Mouse (Mus musculus): ENCODE data around the gene Fam180a. TPM values are rescaled to one million over a fixed set of nuclear protein-coding genes. Genes with fewer than 3 reads are reported as not detected.

Gene Fam180a
- polyA plus RNA-seq, 1 experiment from 2014 or later, result 0.10 TPM

DNA sequence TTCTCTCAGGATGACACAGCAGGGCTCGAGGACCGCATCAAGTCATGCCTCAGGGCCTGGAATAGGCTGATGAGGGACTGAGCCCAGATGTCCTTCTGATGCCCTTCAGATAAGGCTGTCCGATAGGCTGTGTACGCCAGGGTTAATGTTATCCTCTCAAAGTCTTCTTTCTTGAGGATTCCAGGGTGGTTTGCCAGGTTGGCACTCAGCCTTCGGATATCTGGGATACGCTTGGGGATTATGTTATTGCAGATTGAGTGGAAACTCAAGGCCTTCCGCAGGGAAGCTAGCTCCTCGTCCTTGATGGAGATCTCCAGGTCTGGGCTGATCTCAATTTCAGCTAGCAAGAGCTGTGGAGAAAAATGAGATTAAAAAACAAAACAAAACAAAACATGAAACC is 12.4 kb downstream of the Fam180a start:
- no peak for ATAC-seq (ENCODE audit: insufficient number of reproducible peaks, low FRiP score)
- peaks cover 11% of the 10 kb centered on the region; the same call in 1 of the 2 replicates for H3K4me1 ChIP-seq (replicated peaks)
- no peak overlapping the region for H3K9ac ChIP-seq
- no peaks in the 10 kb centered on the region for H3K27me3 ChIP-seq (replicated peaks)
- no peak overlapping the region for H3K4me2 ChIP-seq
- no peak overlapping the region for H3K27ac ChIP-seq (ENCODE audit: poor library complexity, severe bottlenecking)
- no peak overlapping the region for H3K4me3 ChIP-seq
- no peaks in the 10 kb centered on the region for H3K36me3 ChIP-seq
- WGBS, result 85% methylated on average over 8 of the region's 8 CpGs
- no peaks in the 10 kb centered on the region for H3K9me3 ChIP-seq (replicated peaks)

DNA sequence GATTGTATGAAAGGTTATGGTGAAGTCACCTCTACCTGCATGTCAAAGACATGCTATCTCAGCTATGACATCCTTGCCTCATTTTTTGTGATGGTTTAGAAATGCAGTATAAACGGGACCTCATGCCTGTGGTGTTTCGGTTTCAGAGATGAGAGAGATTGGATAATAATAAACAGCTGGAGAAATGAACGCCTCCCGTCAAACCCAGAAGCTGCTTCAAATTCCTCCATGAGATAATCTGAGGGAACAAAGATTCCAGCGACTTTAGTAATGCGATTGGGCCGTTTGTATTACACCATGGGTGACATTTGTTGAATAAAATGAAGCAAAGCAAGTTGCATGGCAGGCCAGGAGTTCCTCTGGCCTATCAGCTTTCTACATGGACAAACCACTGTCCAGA is 16.5 kb downstream of the Fam180a start:
- 42% methylated on average over 7 of the region's 7 CpGs for WGBS
- Histone ChIP-seq H3K9ac (no peak overlapping the region), H3K36me3 (no peaks in the 10 kb centered on the region), H3K4me1 (replicated peaks) (peaks cover 14% of the 10 kb centered on the region; the same call in 1 of the 2 replicates), H3K27me3 (replicated peaks) (no peaks in the 10 kb centered on the region), H3K9me3 (replicated peaks) (no peaks in the 10 kb centered on the region), H3K4me2 (no peak overlapping the region), H3K4me3 (no peak overlapping the region), H3K27ac (ENCODE audit: poor library complexity, severe bottlenecking) (no peak overlapping the region)
- no peak for ATAC-seq (ENCODE audit: insufficient number of reproducible peaks, low FRiP score)

DNA sequence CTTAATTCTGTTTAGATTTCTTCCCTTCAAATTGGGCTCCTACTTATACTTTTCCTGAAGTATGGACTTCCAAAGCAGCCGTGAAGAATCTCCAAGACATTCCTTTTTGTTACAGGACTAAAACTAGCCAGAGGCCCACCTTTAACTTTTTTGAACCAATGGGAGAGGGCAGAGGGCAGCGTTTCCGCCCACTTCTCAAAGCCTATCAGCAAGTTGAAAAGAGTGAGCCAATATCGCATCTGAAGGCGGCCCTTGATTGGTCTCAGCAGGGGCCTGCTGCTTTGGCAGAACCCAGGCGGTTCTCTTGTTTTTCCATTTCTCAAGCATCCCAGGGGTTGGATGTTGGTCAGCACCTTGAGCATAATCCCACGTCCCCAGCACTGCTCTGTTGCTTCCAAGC is 17.9 kb downstream of the Fam180a start, which contains the start of gene Slc13a4:
TSS of gene Slc13a4 (minus strand) at position 95 of the 400 bp plus-strand sequence.
- Histone ChIP-seq H3K9ac (no peak within 1 kb of the TSS), H3K4me1 (replicated peaks) (peaks cover 14% of the 10 kb centered on the region; the same call in 1 of the 2 replicates), H3K36me3 (no peaks in the 10 kb centered on the region), H3K27ac (ENCODE audit: poor library complexity, severe bottlenecking) (no peak within 1 kb of the TSS), H3K9me3 (replicated peaks) (no peaks in the 10 kb centered on the region), H3K27me3 (replicated peaks) (no peaks in the 10 kb centered on the region), H3K4me3 (no peak within 1 kb of the TSS), H3K4me2 (no peak within 1 kb of the TSS)
- no peak for ATAC-seq (ENCODE audit: insufficient number of reproducible peaks, low FRiP score)
- WGBS, result 25% methylated on average over 7 of the region's 7 CpGs

DNA sequence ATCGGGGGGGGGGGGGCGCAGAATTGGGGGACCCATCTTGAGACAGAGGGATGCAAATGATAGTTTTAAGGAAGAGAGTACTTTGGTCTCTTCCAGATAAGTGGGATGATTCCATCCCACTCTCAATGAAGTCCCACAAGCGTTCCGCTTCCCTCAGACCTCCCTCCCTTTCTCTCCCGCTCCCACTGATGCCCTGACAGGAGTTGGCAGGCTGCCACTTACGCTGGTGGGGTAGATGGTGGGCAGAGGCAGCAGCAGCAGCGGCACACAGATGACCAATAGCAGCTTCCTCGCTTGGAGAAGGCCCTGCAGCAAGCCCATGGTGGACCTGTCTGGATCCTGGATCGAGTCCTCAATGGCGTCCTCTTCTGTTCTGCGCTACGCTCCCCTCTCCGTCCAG is 18.8 kb downstream of the Fam180a start:
- ATAC-seq (ENCODE audit: insufficient number of reproducible peaks, low FRiP score), result no peak
- Histone ChIP-seq H3K4me3 (no peak overlapping the region), H3K9me3 (replicated peaks) (no peaks in the 10 kb centered on the region), H3K36me3 (no peaks in the 10 kb centered on the region), H3K9ac (no peak overlapping the region), H3K4me1 (replicated peaks) (peaks cover 14% of the 10 kb centered on the region; the same call in 1 of the 2 replicates), H3K27me3 (replicated peaks) (no peaks in the 10 kb centered on the region), H3K4me2 (no peak overlapping the region), H3K27ac (ENCODE audit: poor library complexity, severe bottlenecking) (no peak overlapping the region)
- 60% methylated on average over 13 of the region's 13 CpGs for WGBS

DNA sequence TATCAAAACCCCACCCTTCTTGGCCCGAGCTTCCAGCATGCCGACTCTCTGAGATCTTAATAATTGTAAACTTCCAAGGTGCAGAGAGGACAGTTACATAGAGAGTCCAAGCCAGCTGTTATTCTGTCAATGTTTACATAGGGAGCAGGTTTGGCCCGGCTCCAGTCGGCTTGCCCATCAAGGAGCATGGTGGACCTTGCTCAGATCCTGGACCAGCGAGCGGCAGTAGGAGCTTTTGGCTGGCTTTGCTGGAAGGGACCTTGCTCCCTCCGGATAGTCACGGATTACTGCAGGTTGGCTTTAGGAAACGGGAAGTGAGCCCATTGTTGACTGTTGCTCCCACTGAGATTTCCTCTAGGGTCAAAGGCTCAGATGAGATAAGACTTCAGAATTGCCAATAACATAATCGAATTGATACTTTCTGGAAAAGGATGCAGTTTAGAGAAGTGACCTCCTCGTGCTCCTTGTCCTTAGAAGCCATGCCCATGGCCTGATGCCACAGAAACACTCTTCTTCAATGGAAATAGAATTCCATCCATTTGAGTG is 22.5 kb downstream of the Fam180a start:
- H3K9me3 ChIP-seq (replicated peaks), result no peaks in the 10 kb centered on the region
- no peak overlapping the region for H3K27ac ChIP-seq (ENCODE audit: poor library complexity, severe bottlenecking)
- H3K27me3 ChIP-seq (replicated peaks), result no peaks in the 10 kb centered on the region
- H3K9ac ChIP-seq, result no peak overlapping the region
- no peak overlapping the region for H3K4me2 ChIP-seq
- H3K4me3 ChIP-seq, result no peak overlapping the region
- ATAC-seq (ENCODE audit: insufficient number of reproducible peaks, low FRiP score), result no peak
- 66% methylated on average over 11 of the region's 11 CpGs for WGBS
- no peaks in the 10 kb centered on the region for H3K36me3 ChIP-seq
- peaks cover 20% of the 10 kb centered on the region for H3K4me1 ChIP-seq (replicated peaks)

DNA sequence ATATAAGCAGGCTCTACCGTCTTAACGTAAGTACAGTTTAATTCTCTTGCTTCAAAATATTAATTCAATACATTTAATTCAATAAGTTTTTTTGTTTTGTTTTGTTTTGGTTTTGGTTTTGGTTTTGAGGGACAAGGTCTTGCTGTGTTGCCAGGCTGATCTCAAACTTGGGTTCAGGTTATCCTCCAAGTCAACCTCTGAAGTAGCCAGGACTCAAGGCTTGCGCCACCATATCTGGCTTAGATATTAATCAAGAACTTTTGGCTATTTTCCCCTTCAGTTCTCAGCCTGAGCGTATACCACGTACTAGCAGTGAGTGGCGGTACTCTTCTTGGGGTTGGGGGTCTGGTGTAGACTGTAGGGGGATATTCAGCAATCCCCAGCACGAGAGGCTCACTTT is 23.4 kb downstream of the Fam180a start:
- Histone ChIP-seq H3K27me3 (replicated peaks) (no peaks in the 10 kb centered on the region), H3K27ac (ENCODE audit: poor library complexity, severe bottlenecking) (no peak overlapping the region), H3K36me3 (no peaks in the 10 kb centered on the region), H3K4me2 (no peak overlapping the region), H3K4me3 (no peak overlapping the region), H3K9ac (no peak overlapping the region), H3K9me3 (replicated peaks) (no peaks in the 10 kb centered on the region), H3K4me1 (replicated peaks) (peaks cover 28% of the 10 kb centered on the region)
- ATAC-seq (ENCODE audit: insufficient number of reproducible peaks, low FRiP score), result no peak
- WGBS, result 88% methylated on average over 7 of the region's 7 CpGs

DNA sequence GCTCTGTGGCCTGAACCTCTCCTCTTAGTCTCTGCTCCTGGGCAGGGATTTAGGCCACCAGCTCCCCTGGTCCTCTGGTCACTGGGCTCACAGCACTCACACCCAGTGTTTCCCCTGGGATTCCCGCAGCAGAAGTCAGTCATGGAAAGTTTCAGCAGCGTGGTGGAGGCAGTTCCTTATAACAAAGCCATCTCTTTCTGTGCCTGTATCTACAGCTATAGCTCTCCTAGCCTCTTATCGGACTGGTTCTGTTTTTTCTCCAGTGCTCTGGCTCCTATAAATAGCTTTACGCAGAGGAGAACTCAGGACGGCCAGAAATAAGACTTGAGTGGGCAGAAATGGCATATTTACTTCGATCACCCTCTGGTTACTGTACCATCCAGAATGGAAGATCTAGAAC is 27.6 kb downstream of the Fam180a start:
- WGBS, result 13% methylated on average over 6 of the region's 6 CpGs
- Histone ChIP-seq H3K27me3 (replicated peaks) (no peaks in the 10 kb centered on the region), H3K27ac (ENCODE audit: poor library complexity, severe bottlenecking) (peak overlapping the region; percentile 93), H3K36me3 (no peaks in the 10 kb centered on the region), H3K4me2 (peak overlapping the region; percentile 21), H3K9ac (no peak overlapping the region), H3K4me3 (no peak overlapping the region), H3K4me1 (replicated peaks) (peaks cover 38% of the 10 kb centered on the region), H3K9me3 (replicated peaks) (0 out of 2 replicates have a peak, but pooled peaks cover 3% of the 10 kb centered on the region)
- ATAC-seq (ENCODE audit: insufficient number of reproducible peaks, low FRiP score), result peak; percentile 58; the same call in 1 of the 2 replicates

DNA sequence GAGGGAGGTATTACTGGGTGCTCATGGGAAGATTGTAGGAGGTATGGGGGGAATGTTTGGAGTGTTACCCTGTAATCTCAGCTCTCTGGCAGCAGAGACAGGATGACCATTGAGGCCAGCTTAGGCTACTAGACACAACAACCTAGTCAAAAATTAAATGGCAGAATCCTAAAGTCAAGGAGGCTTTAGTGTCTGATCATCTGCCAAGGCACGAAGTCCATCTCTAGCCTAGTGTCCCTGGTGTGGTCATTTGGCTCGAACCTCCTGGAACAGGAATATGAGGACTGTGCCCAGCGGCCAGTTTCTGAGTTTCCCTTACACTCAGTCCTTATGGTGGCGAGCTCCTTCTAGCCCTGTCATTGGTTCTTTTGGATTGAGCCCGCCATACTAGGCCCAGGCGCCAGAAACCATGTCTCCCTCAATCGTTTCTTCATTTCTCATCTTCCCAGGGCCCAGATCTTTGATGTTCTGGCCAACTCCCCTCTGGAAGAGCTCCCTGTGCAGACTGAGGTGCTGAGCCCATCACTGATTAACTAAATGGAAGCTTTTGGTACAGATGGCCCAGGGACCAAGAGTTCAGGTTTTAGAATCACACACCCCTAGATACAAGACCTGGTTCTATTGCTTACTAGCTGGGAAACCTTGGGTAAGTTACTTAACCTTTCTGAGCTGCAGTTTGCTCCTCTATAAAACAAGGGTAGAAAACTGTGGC is 28.3 kb downstream of the Fam180a start:
- Histone ChIP-seq H3K9me3 (replicated peaks) (0 out of 2 replicates have a peak, but pooled peaks cover 3% of the 10 kb centered on the region), H3K4me2 (0 out of 2 replicates have a peak overlapping the region, but pooled peaks have one; percentile 21), H3K27me3 (replicated peaks) (no peaks in the 10 kb centered on the region), H3K36me3 (no peaks in the 10 kb centered on the region), H3K4me1 (replicated peaks) (peaks cover 38% of the 10 kb centered on the region), H3K27ac (ENCODE audit: poor library complexity, severe bottlenecking) (peak overlapping the region; percentile 93), H3K4me3 (no peak overlapping the region), H3K9ac (no peak overlapping the region)
- ATAC-seq (ENCODE audit: insufficient number of reproducible peaks, low FRiP score), result no peak
- 86% methylated on average over 7 of the region's 7 CpGs for WGBS

DNA sequence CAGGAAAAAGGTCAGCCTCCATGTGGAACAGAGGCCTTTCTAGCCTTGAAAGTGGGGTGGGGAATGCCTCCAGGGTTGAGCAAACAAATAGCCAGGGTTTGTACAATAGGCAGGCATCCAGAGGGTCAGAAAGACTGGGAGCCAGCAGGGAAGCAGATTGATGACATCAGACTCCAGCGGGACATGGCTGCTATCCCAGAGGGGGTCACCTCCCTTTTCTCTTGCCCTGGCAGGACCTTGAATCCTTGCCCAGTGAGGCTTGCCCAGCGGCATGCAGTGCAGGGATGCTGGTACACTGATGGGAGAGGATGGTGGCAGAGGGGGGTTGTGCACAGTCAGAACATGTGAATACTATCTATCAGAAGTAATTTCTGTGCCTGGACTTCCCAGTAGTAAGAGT is 28.9 kb downstream of the Fam180a start:
- Histone ChIP-seq H3K27ac (ENCODE audit: poor library complexity, severe bottlenecking) (no peak overlapping the region), H3K4me3 (no peak overlapping the region), H3K9ac (no peak overlapping the region), H3K4me2 (no peak overlapping the region), H3K9me3 (replicated peaks) (0 out of 2 replicates have a peak, but pooled peaks cover 3% of the 10 kb centered on the region), H3K4me1 (replicated peaks) (peaks cover 40% of the 10 kb centered on the region), H3K36me3 (no peaks in the 10 kb centered on the region), H3K27me3 (replicated peaks) (no peaks in the 10 kb centered on the region)
- WGBS, result 58% methylated on average over 2 of the region's 2 CpGs
- ATAC-seq (ENCODE audit: insufficient number of reproducible peaks, low FRiP score), result no peak

DNA sequence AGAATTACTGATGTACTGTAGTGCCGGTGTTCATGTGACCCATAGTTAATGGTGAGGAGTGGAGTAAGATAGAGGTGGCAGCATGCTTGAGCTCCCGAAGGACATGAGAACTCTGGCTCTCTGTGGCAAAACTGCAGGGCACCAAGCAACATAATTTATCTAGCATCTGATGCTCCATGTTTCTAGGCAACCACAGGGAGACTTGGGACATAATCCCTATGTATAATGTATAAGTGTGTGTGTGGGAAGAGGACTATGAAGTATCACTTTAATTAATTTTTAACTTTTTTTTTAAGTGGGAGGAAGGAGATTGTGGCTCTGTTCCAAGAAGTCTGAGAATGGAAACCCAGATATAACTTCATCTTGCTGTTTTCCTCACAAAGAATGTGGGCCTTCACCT is 31.0 kb downstream of the Fam180a start:
- Histone ChIP-seq H3K9ac (no peak overlapping the region), H3K36me3 (no peaks in the 10 kb centered on the region), H3K9me3 (replicated peaks) (0 out of 2 replicates have a peak, but pooled peaks cover 3% of the 10 kb centered on the region), H3K4me3 (no peak overlapping the region), H3K4me1 (replicated peaks) (peaks cover 41% of the 10 kb centered on the region), H3K27ac (ENCODE audit: poor library complexity, severe bottlenecking) (no peak overlapping the region), H3K27me3 (replicated peaks) (no peaks in the 10 kb centered on the region), H3K4me2 (no peak overlapping the region)
- WGBS, result 75% methylated on average over 2 of the region's 2 CpGs
- ATAC-seq (ENCODE audit: insufficient number of reproducible peaks, low FRiP score), result no peak

DNA sequence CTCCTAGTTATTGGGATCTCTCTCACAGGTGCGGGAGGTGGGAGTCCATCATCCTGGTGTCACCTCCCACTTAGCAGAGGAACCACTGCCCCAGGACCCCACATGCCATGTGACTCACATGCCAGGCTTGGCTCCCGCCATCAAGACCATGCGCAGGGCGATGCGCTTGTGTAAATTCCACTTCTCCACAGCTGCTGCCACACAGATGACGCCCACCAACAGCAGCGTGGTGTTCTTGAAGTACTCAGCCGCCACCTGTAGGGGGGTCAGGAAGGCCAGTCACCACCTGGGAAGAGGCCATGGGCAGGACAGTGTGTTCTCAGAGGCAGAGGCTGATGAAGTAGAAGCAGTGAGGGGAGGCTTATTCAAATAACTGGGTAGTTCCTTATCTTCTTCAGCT is 36.3 kb downstream of the Fam180a start:
- Histone ChIP-seq H3K4me1 (replicated peaks) (peaks cover 23% of the 10 kb centered on the region), H3K27me3 (replicated peaks) (no peaks in the 10 kb centered on the region), H3K9me3 (replicated peaks) (0 out of 2 replicates have a peak, but pooled peaks cover 3% of the 10 kb centered on the region), H3K36me3 (no peaks in the 10 kb centered on the region), H3K9ac (no peak overlapping the region), H3K4me2 (no peak overlapping the region), H3K27ac (ENCODE audit: poor library complexity, severe bottlenecking) (no peak overlapping the region), H3K4me3 (no peak overlapping the region)
- ATAC-seq (ENCODE audit: insufficient number of reproducible peaks, low FRiP score), result no peak
- WGBS, result 83% methylated on average over 8 of the region's 8 CpGs
